Mouse (Mus musculus): ENCODE data around the gene Rp9. TPM values are rescaled to one million over a fixed set of nuclear protein-coding genes. Genes with fewer than 3 reads are reported as not detected.

Gene Rp9
- polyA plus RNA-seq, 1 experiment from 2014 or later, result 95.2 TPM

DNA sequence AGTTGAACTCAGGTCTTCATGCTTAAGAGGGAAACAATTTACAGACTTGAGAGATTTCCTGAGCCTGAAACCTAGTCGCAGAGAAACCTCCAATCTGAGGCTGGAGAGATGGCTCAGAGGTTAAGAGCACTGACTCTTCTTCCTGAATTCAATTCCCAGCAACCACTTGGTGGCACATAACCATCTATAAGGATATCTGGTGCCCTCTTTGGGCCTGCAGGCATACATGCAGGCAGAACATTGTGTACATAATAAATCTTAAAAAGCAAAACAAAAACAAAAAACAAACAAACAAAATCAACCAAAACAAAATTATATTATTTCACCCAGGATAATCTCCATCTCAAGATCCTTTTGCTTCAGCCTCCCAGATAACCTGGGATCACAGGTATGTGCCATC lies 30.7 kb downstream of the Rp9 start:
- no peak overlapping the region for H3K4me3 ChIP-seq (ENCODE audit: low read depth, low read length)
- no peaks in the 10 kb centered on the region for H3K9me3 ChIP-seq (ENCODE audit: control insufficient read depth)
- H3K27ac ChIP-seq (ENCODE audit: low read depth, low read length), result no peak overlapping the region
- no peak overlapping the region for H3K4me2 ChIP-seq (replicated peaks; ENCODE audit: low read depth)
- H3K27me3 ChIP-seq (replicated peaks; ENCODE audit: control insufficient read depth, insufficient read depth, low read length), result no peaks in the 10 kb centered on the region
- ATAC-seq, result no peak
- no peak for TF ChIP-seq CTCF (IDR thresholded peaks at IDR 0.05; ENCODE audit: low read depth)
- H3K36me3 ChIP-seq (ENCODE audit: control insufficient read depth, insufficient read depth), result peaks cover 9% of the 10 kb centered on the region; the same call in 1 of the 2 replicates
- no peaks in the 10 kb centered on the region for H3K4me1 ChIP-seq (replicated peaks; ENCODE audit: control insufficient read depth, insufficient read depth, low read length)
- 69% methylated on average over 1 of the region's 1 CpGs for WGBS
- no peak overlapping the region for H3K9ac ChIP-seq (ENCODE audit: low read depth, low read length)

DNA sequence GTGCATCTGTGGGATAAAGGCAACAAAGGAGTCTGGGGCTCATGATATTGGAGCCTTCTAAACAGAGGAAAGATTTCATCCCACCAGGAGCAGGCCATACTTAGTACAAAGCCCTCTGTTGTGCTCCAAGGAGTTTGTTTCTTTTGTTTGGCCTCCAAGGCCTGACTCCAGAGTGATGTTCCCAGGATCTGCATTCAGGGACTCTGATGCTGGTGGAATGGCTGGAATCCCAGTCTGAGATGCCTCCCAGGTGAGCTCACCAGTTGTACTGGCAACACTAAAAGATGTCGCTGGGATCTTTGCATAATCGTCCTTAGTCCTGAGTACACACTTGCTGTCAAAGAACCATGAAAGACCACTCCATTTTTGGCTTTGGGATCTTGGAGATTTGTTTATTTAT lies 35.4 kb downstream of the Rp9 start:
- Histone ChIP-seq H3K27me3 (replicated peaks; ENCODE audit: control insufficient read depth, insufficient read depth, low read length) (no peaks in the 10 kb centered on the region), H3K27ac (ENCODE audit: low read depth, low read length) (no peak overlapping the region), H3K36me3 (ENCODE audit: control insufficient read depth, insufficient read depth) (no peaks in the 10 kb centered on the region), H3K4me1 (replicated peaks; ENCODE audit: control insufficient read depth, insufficient read depth, low read length) (no peaks in the 10 kb centered on the region), H3K4me2 (replicated peaks; ENCODE audit: low read depth) (no peak overlapping the region), H3K4me3 (ENCODE audit: low read depth, low read length) (no peak overlapping the region), H3K9me3 (ENCODE audit: control insufficient read depth) (no peaks in the 10 kb centered on the region), H3K9ac (ENCODE audit: low read depth, low read length) (no peak overlapping the region)
- 93% methylated on average over 2 of the region's 2 CpGs for WGBS
- no peak for TF ChIP-seq CTCF (IDR thresholded peaks at IDR 0.05; ENCODE audit: low read depth)
- no peak for ATAC-seq

DNA sequence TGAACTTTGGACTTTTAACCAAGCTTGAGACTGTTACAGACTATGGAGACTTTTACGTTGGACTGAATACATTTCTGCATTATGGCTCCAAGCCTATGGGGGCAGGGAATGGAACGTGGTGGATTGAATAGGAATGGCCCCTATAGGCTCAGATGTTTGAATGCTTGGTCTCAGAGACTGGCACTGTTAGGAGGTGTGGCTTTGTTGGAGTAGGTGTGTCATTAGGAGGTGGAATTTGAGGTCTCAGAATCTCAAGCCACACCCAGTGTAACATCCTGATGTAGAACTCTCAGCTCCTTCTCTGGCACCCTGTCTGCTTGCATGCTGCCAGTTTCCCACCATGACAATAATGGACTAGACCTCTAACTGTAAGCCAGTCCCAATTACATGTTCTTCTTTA lies 36.3 kb downstream of the Rp9 start:
- TF ChIP-seq CTCF (IDR thresholded peaks at IDR 0.05; ENCODE audit: low read depth), result no peak
- H3K4me3 ChIP-seq (ENCODE audit: low read depth, low read length), result no peak overlapping the region
- 56% methylated on average over 2 of the region's 2 CpGs for WGBS

DNA sequence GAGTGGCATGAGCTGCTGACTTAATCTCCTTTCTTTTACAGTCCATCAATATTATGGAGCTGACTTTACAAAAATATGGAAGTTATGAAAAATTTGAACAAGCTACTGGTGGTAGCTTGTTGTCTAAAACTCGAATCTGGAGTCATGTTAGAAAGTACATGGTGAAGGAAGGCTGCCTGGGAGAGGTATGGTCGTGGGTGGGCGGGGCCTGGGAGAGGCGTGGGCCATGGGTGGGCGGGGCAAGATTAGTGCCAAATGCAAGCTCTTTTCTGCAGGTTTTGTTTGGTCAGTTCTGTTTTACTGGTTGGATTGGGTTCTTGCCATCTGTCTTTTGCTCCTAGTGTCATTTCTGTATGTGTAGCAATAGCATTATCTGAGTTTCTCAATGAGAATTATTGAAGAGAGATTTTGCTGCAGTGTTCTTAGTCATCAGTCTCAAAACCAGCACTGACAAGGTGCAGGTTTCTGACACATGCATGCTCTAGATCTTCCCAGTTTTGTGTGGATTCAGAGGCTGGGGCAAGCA lies 39.2 kb downstream of the Rp9 start:
- no peaks in the 10 kb centered on the region for H3K36me3 ChIP-seq (ENCODE audit: control insufficient read depth, insufficient read depth)
- TF ChIP-seq CTCF (IDR thresholded peaks at IDR 0.05; ENCODE audit: low read depth), result no peak
- H3K9ac ChIP-seq (ENCODE audit: low read depth, low read length), result no peak overlapping the region
- no peaks in the 10 kb centered on the region for H3K4me1 ChIP-seq (replicated peaks; ENCODE audit: control insufficient read depth, insufficient read depth, low read length)
- no peaks in the 10 kb centered on the region for H3K27me3 ChIP-seq (replicated peaks; ENCODE audit: control insufficient read depth, insufficient read depth, low read length)
- no peak overlapping the region; the same call in 1 of the 2 replicates for H3K4me2 ChIP-seq (replicated peaks; ENCODE audit: low read depth)
- H3K27ac ChIP-seq (ENCODE audit: low read depth, low read length), result no peak overlapping the region
- H3K4me3 ChIP-seq (ENCODE audit: low read depth, low read length), result no peak overlapping the region
- 39% methylated on average over 5 of the region's 5 CpGs for WGBS
- ATAC-seq, result no peak
- H3K9me3 ChIP-seq (ENCODE audit: control insufficient read depth), result no peaks in the 10 kb centered on the region

More for the DNA sequence above, 36.3 kb downstream of the Rp9 start:
- Histone ChIP-seq H3K4me1 (replicated peaks; ENCODE audit: control insufficient read depth, insufficient read depth, low read length) (no peaks in the 10 kb centered on the region), H3K9me3 (ENCODE audit: control insufficient read depth) (no peaks in the 10 kb centered on the region), H3K27ac (ENCODE audit: low read depth, low read length) (no peak overlapping the region), H3K27me3 (replicated peaks; ENCODE audit: control insufficient read depth, insufficient read depth, low read length) (no peaks in the 10 kb centered on the region), H3K9ac (ENCODE audit: low read depth, low read length) (no peak overlapping the region), H3K4me2 (replicated peaks; ENCODE audit: low read depth) (no peak overlapping the region), H3K36me3 (ENCODE audit: control insufficient read depth, insufficient read depth) (no peaks in the 10 kb centered on the region)
- ATAC-seq, result 0 out of 2 replicates have a peak, but pooled peaks have one; percentile 33

DNA sequence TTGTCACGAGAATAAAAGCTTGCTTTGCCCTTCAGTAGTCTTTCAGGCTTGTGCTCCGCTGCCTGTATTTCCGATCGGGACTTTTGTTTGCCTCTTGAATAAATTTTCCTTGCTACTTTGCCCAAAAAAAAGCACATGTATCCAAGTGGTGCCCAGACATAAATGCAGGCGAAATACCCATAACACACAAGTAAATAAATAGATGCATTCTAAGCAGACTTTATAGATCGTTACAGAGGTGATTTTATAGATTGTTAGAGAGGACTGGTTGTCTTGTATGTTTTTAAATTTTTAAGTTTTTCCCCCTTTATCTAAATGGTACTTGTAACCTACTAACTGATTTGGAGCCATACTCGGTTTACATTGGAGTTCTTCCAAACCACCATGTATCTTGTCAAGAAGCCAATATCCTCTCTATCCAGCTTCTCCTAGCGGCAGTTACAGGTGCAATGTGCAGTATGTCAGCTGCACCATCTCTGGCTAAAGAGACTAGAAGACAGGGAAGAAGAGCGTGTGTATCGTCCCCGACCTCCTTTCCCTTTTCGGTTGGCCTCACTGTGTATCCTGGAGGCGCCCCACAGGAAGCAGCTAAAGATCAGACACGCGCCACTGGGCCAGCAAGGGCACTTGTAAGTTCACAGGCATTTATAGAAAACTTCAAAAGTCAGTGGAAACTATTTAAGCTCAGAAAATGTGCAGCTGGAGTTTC lies 39.9 kb downstream of the Rp9 start:
- H3K36me3 ChIP-seq (ENCODE audit: control insufficient read depth, insufficient read depth), result no peaks in the 10 kb centered on the region
- H3K4me3 ChIP-seq (ENCODE audit: low read depth, low read length), result no peak overlapping the region
- no peaks in the 10 kb centered on the region for H3K4me1 ChIP-seq (replicated peaks; ENCODE audit: control insufficient read depth, insufficient read depth, low read length)
- WGBS, result 63% methylated on average over 15 of the region's 15 CpGs
- H3K9me3 ChIP-seq (ENCODE audit: control insufficient read depth), result no peaks in the 10 kb centered on the region
- no peak overlapping the region for H3K9ac ChIP-seq (ENCODE audit: low read depth, low read length)
- H3K4me2 ChIP-seq (replicated peaks; ENCODE audit: low read depth), result no peak overlapping the region; the same call in 1 of the 2 replicates
- H3K27ac ChIP-seq (ENCODE audit: low read depth, low read length), result no peak overlapping the region
- TF ChIP-seq CTCF (IDR thresholded peaks at IDR 0.05; ENCODE audit: low read depth), result peak; percentile 25; the same call in 1 of the 2 replicates
- no peaks in the 10 kb centered on the region for H3K27me3 ChIP-seq (replicated peaks; ENCODE audit: control insufficient read depth, insufficient read depth, low read length)
- no peak for ATAC-seq

DNA sequence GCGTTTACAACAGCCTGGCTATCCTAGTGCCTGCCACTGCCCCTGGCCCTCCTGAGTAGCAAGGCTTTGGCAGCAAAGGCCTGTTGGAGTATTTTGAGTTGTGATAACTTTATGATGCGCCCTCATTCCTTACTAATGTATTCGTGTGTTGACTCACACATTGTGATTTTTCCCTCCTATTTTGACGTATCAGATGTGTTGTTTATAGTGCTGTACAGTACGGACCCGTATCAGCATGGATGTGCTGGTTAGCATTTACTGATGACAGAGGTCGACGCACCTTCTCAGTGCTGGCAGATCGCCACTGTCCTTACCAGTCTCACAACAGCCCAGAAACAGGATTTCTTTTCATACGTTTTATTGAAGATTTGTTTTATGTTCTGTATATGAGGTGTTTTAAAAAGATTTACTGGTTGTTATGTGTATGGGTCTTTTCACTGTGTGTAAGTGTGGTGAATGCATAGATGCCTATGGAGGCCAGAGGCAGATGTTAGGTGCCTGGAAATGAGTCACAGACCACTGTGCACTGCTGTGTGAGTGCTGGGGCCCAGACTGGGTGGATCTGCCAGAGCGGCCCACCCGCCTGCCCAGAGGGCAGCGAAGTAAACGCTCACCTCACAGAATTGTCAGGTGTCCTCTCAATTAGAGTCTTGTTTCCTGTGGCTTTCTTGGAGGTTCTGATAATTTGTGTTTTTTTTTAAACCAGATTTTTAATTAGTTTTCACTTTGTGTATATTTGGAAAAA lies 40.7 kb downstream of the Rp9 start:
- no peak for TF ChIP-seq CTCF (IDR thresholded peaks at IDR 0.05; ENCODE audit: low read depth)
- WGBS, result 77% methylated on average over 14 of the region's 14 CpGs

More for the DNA sequence above, 40.7 kb downstream of the Rp9 start:
- Histone ChIP-seq H3K9me3 (ENCODE audit: control insufficient read depth) (no peaks in the 10 kb centered on the region), H3K27ac (ENCODE audit: low read depth, low read length) (no peak overlapping the region), H3K4me2 (replicated peaks; ENCODE audit: low read depth) (no peak overlapping the region), H3K4me3 (ENCODE audit: low read depth, low read length) (no peak overlapping the region), H3K9ac (ENCODE audit: low read depth, low read length) (no peak overlapping the region), H3K27me3 (replicated peaks; ENCODE audit: control insufficient read depth, insufficient read depth, low read length) (no peaks in the 10 kb centered on the region), H3K36me3 (ENCODE audit: control insufficient read depth, insufficient read depth) (no peaks in the 10 kb centered on the region), H3K4me1 (replicated peaks; ENCODE audit: control insufficient read depth, insufficient read depth, low read length) (no peaks in the 10 kb centered on the region)
- ATAC-seq, result no peak

Measured in intestine, postnatal 0 days (tissue).